Comparison of ENCODE assay signal across 9 mouse cellular contexts in the genomic region with DNA sequence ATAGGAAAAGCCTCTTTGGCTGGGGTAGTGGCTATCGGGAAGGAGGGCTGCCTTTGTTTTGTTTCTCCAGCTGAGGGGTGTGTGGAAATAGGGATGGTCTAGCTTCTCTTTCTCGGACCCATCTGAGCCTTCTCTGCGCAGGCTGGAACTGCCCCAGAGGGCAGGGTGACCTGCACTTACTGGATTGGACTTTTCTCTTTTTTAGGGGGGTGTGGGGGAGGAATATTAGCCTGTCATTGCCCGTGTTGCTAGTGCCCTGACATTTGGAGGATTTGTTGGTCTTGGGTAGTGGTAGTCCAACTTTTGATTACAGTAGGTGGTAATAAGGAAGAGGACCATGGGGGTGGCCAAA. TPM values are rescaled to one million over a fixed set of nuclear protein-coding genes. Genes with fewer than 3 reads are reported as not detected.
A peak's percentile ranks its signal among the peaks of the same experiment; 100 is the strongest.
DNase-seq lines count a peak whose midpoint lies in the region; ATAC-seq lines count a peak whose summit lies in the region.
"Had no signal": no experiment of that assay in that cellular context is flagged by ENCODE, and none has a peak within 500 bp of the region (broad histone marks: within the 10 kb centered on the region; RNA-seq: fewer than 3 reads in every experiment).

No protein-coding gene starts in this region.

- peak overlapping the region; percentile 99 for H3K9ac ChIP-seq in forebrain, embryonic 12.5 days
- H3K9ac ChIP-seq in hindbrain, embryonic 11.5 days (ENCODE audit: low read depth, low read length): peak overlapping the region; percentile 99
- H3K9ac ChIP-seq in liver, embryonic 11.5 days (ENCODE audit: low read depth, low read length): peak overlapping the region; percentile 99
- peak overlapping the region; percentile 99 for H3K9ac ChIP-seq in neural tube, embryonic 14.5 days (replicated peaks; ENCODE audit: low read depth, low read length)

- ATAC-seq in forebrain, embryonic 12.5 days (ENCODE audit: low FRiP score): peak; percentile 18; the same call in 1 of the 2 replicates
- peak; percentile 56 for ATAC-seq in hindbrain, embryonic 11.5 days (ENCODE audit: low FRiP score)
- ATAC-seq in liver, embryonic 11.5 days (replicated peaks; ENCODE audit: low FRiP score): no peak; the same call in 1 of the 2 replicates
- ATAC-seq in neural tube, embryonic 14.5 days (ENCODE audit: low read depth): peak; percentile 22

- H3K9me3 ChIP-seq in forebrain, embryonic 12.5 days: 0 out of 2 replicates have a peak, but pooled peaks cover 2% of the 10 kb centered on the region
- no peaks in the 10 kb centered on the region for H3K9me3 ChIP-seq in hindbrain, embryonic 11.5 days (ENCODE audit: control insufficient read depth, low read length)
- H3K9me3 ChIP-seq in liver, embryonic 11.5 days (ENCODE audit: control insufficient read depth, low read length): no peaks in the 10 kb centered on the region
- no peaks in the 10 kb centered on the region for H3K9me3 ChIP-seq in neural tube, embryonic 14.5 days (ENCODE audit: control insufficient read depth, low read length)

- peaks cover 22% of the 10 kb centered on the region for H3K36me3 ChIP-seq in forebrain, embryonic 12.5 days (replicated peaks)
- H3K36me3 ChIP-seq in hindbrain, embryonic 11.5 days (ENCODE audit: control insufficient read depth, insufficient read depth, low read length): no peaks in the 10 kb centered on the region
- H3K36me3 ChIP-seq in liver, embryonic 11.5 days (ENCODE audit: control insufficient read depth, insufficient read depth, low read length): peaks cover 13% of the 10 kb centered on the region
- no peaks in the 10 kb centered on the region for H3K36me3 ChIP-seq in neural tube, embryonic 14.5 days (ENCODE audit: control insufficient read depth, insufficient read depth, low read length)

- H3K27ac ChIP-seq in forebrain, embryonic 12.5 days: peak overlapping the region; percentile 99
- H3K27ac ChIP-seq in hindbrain, embryonic 11.5 days (ENCODE audit: low read depth, low read length): peak overlapping the region; percentile 100
- H3K27ac ChIP-seq in liver, embryonic 11.5 days (ENCODE audit: low read depth, low read length): peak overlapping the region; percentile 99
- peak overlapping the region; percentile 99 for H3K27ac ChIP-seq in neural tube, embryonic 14.5 days (ENCODE audit: low read depth, low read length)

- WGBS in forebrain, embryonic 12.5 days: 0% methylated on average over 4 of the region's 4 CpGs
- 0% methylated on average over 4 of the region's 4 CpGs for WGBS in hindbrain, embryonic 11.5 days
- WGBS in liver, embryonic 11.5 days: 2% methylated on average over 4 of the region's 4 CpGs
- 2% methylated on average over 4 of the region's 4 CpGs for WGBS in neural tube, embryonic 14.5 days

- peak overlapping the region; percentile 64 for H3K4me2 ChIP-seq in forebrain, embryonic 12.5 days
- H3K4me2 ChIP-seq in hindbrain, embryonic 11.5 days (replicated peaks; ENCODE audit: low read depth, low read length): peak overlapping the region; percentile 61
- H3K4me2 ChIP-seq in liver, embryonic 11.5 days: peak overlapping the region; percentile 94
- peak overlapping the region; percentile 61 for H3K4me2 ChIP-seq in neural tube, embryonic 14.5 days (ENCODE audit: low read depth, low read length)

- peak; percentile 34 for DNase-seq in cerebellum, adult 11 months
- DNase-seq in cerebellum, postnatal 14 days: no peak
- peak; percentile 63 for DNase-seq in adrenal gland, postnatal 10 days
- DNase-seq in hindbrain, embryonic 11.5 days (ENCODE audit: low spot score): no peak
- DNase-seq in liver, embryonic 11.5 days (ENCODE audit: low spot score): no peak
- no peak for DNase-seq in yolk sac, embryonic 10.5 days (ENCODE audit: low spot score)

- peaks cover 14% of the 10 kb centered on the region for H3K4me1 ChIP-seq in forebrain, embryonic 12.5 days
- H3K4me1 ChIP-seq in hindbrain, embryonic 11.5 days (replicated peaks; ENCODE audit: control insufficient read depth, insufficient read depth, low read length): no peaks in the 10 kb centered on the region
- peaks cover 25% of the 10 kb centered on the region for H3K4me1 ChIP-seq in liver, embryonic 11.5 days (replicated peaks; ENCODE audit: control insufficient read depth, insufficient read depth, low read length)
- H3K4me1 ChIP-seq in neural tube, embryonic 14.5 days (ENCODE audit: control insufficient read depth, insufficient read depth, low read length): peaks cover 17% of the 10 kb centered on the region

- H3K27me3 ChIP-seq in forebrain, embryonic 12.5 days: no peaks in the 10 kb centered on the region
- no peaks in the 10 kb centered on the region for H3K27me3 ChIP-seq in hindbrain, embryonic 11.5 days (ENCODE audit: control insufficient read depth, insufficient read depth, low read length)
- H3K27me3 ChIP-seq in liver, embryonic 11.5 days (replicated peaks; ENCODE audit: control insufficient read depth, insufficient read depth, low read length): no peaks in the 10 kb centered on the region
- no peaks in the 10 kb centered on the region for H3K27me3 ChIP-seq in neural tube, embryonic 14.5 days (ENCODE audit: control insufficient read depth, insufficient read depth, low read length)

- H3K4me3 ChIP-seq in forebrain, embryonic 12.5 days (replicated peaks): peak overlapping the region; percentile 95
- peak overlapping the region; percentile 93 for H3K4me3 ChIP-seq in hindbrain, embryonic 11.5 days (ENCODE audit: low read depth, low read length)
- peak overlapping the region; percentile 97 for H3K4me3 ChIP-seq in liver, embryonic 11.5 days (ENCODE audit: low read depth, low read length)
- peak overlapping the region; percentile 97 for H3K4me3 ChIP-seq in neural tube, embryonic 14.5 days (ENCODE audit: low read depth, low read length)

RNA-seq across cellular contexts. Expression of a gene that starts 0.9 kb away (rescaled TPM):
- total RNA-seq in adrenal gland, postnatal 10 days (2021): 100 to 1,000 TPM; 105 to 107 TPM
- 89.8 and 93.6 TPM in 2 replicates for polyA plus RNA-seq in forebrain, embryonic 12.5 days (2016; fragmentation: Nextera tagmentation; extraction: Ambion mirVana)
- 100 and 107 TPM in 2 replicates for polyA plus RNA-seq in hindbrain, embryonic 11.5 days (2014; fragmentation: Nextera tagmentation; extraction: Ambion mirVana)
- polyA plus RNA-seq in liver, embryonic 11.5 days (2014; fragmentation: Nextera tagmentation; extraction: Ambion mirVana): 46.7 and 49.2 TPM in 2 replicates
- 57.5 and 70.7 TPM in 2 replicates for polyA plus RNA-seq in neural tube, embryonic 14.5 days (2014; fragmentation: Nextera tagmentation; extraction: Ambion mirVana)

RNA-seq across cellular contexts. Expression of a gene that starts 12.2 kb away (rescaled TPM):
- total RNA-seq in adrenal gland, postnatal 10 days (2021): 10 to 100 TPM; 35.7 to 41.3 TPM
- polyA plus RNA-seq in forebrain, embryonic 12.5 days (2016; fragmentation: Nextera tagmentation; extraction: Ambion mirVana): 30.0 and 33.3 TPM in 2 replicates
- 14.7 and 17.6 TPM in 2 replicates for polyA plus RNA-seq in hindbrain, embryonic 11.5 days (2014; fragmentation: Nextera tagmentation; extraction: Ambion mirVana)
- 35.8 and 39.8 TPM in 2 replicates for polyA plus RNA-seq in liver, embryonic 11.5 days (2014; fragmentation: Nextera tagmentation; extraction: Ambion mirVana)
- 34.8 and 36.1 TPM in 2 replicates for polyA plus RNA-seq in neural tube, embryonic 14.5 days (2014; fragmentation: Nextera tagmentation; extraction: Ambion mirVana)

RNA-seq across cellular contexts. Expression of a gene that starts 38.4 kb away (rescaled TPM):
- under 1 TPM; 0.63 to 0.76 TPM for total RNA-seq in adrenal gland, postnatal 10 days (2021)
- polyA plus RNA-seq in forebrain, embryonic 12.5 days (2016; fragmentation: Nextera tagmentation; extraction: Ambion mirVana): 1.3 and 2.4 TPM in 2 replicates
- 1.2 and 1.3 TPM in 2 replicates for polyA plus RNA-seq in hindbrain, embryonic 11.5 days (2014; fragmentation: Nextera tagmentation; extraction: Ambion mirVana)
- polyA plus RNA-seq in liver, embryonic 11.5 days (2014; fragmentation: Nextera tagmentation; extraction: Ambion mirVana): 12.7 and 15.7 TPM in 2 replicates
- polyA plus RNA-seq in neural tube, embryonic 14.5 days (2014; fragmentation: Nextera tagmentation; extraction: Ambion mirVana): 0.19 TPM in 1 of 2 replicates, not detected in the other
- total RNA-seq: hematopoietic stem cell, adult 5-6 weeks had no signal

Comparison
In these comparisons a context has a peak if more than half of its experiments do, and no peak if none do; other contexts are left out.
1. DNase-seq: peak in cerebellum, adult 11 months (single experiment) and adrenal gland, postnatal 10 days (single experiment); none in cerebellum, postnatal 14 days (0 of 2), hindbrain, embryonic 11.5 days (single experiment), liver, embryonic 11.5 days (single experiment) and yolk sac, embryonic 10.5 days (single experiment).
2. Peak in every context shown above with its lines, with median percentiles within 50 percentile points of each other: H3K27ac ChIP-seq, H3K4me2 ChIP-seq, H3K4me3 ChIP-seq and H3K9ac ChIP-seq.